Mouse (Mus musculus): ENCODE measurements around the gene Hspb1.

Hspb1 gene

DNA sequence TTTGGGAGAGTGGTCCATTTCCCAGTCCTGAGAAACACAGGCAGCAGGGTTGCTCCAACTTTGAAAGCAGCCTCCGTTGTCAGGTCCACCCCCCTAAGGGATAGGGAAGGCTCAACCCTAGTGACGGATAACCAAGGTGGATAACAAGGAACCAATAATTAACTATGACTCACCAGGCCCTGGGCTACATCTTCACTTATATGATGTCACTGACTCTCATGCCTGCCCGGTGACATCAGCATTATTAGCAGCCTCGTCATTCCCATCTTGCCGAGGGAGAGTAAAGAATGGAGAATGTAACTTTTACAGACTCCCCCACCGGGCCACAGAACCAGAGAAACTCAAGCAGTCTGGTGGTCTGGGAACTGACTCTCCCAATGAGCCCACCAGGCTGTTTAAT is 3.1 kb upstream of the Hspb1 start:
- in situ Hi-C loops (cut with MboI, MseI) = no loop called here

DNA sequence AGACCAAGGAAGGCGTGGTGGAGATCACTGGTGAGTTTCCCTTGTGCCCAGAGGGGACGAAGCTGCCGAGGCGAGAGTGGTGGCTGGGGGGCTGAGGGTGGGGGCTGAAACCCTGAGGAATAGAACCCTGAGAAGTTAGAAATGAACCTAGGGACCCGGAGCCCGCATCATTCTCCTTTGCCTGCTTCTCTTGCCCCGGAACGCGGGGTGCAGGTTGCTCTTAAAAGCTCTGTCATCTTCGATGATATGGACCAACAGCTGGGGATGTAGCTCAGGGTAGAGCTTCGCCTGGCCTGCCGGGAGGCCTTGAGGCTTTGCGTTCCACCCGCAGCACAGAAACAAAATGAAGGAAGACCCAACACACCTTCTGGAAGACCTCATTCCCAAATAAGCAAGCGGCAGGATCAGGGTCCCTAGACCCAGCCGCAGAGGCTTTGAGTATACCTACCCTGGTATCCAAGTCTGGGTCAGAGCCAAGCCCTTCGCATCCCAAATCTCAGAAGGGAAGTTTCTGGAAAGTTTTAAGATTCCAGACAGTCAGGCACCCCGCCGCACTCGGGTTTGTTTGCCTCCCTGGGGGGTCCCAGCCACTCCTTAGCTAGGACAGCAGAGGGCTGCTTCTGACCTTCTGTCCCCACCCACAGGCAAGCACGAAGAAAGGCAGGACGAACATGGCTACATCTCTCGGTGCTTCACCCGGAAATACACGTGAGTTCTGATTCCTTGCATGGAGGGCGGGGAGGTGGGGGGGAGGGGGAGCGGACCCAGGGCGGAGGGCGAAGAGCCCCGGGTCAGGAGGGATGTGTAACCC is 891 bp downstream of the Hspb1 start:
- in situ Hi-C loops (cut with MboI, MseI) = no loop called here

DNA sequence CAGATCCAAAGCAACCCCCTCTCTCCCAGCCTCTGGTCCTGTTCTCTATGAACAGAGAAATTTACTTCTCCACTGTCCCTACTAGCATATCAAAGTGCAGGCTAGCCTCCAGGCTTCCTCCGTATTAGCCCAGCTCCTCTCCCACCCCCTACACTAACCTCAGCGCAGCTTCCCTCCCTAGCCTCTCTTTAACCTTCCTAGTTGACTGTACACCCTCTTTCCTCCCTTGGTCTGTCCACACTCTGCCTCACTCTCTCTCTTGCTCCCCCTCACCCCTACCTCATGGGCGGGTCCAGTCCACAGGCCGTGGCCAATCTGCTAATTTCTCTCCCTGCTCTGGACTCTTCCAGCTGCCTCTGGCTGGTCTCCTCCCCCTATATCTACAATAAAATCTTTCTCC is 2.6 kb downstream of the Hspb1 start:
- in situ Hi-C loops (cut with MboI, MseI) = no loop called here

DNA sequence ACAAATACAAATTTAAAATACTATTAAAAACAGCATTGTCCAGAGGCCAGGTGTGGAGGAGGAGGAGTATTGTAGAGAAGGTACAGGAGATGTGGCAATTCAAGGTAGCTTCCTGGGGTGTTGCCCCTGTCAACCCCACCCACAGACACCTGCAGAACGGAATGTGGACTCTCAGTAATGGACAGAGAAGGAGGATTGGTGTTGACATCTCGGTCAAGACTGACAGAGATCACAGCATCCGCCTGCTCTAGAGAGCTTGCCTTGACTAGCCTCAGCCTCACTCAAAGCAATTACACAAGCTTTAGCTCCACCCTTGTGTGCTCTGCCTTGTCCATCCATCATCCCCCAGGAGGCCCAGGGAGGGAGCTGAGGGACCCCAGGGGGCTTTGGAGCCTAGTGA is 3.2 kb downstream of the Hspb1 start:
- in situ Hi-C loops (cut with MboI, MseI) = no loop called here

DNA sequence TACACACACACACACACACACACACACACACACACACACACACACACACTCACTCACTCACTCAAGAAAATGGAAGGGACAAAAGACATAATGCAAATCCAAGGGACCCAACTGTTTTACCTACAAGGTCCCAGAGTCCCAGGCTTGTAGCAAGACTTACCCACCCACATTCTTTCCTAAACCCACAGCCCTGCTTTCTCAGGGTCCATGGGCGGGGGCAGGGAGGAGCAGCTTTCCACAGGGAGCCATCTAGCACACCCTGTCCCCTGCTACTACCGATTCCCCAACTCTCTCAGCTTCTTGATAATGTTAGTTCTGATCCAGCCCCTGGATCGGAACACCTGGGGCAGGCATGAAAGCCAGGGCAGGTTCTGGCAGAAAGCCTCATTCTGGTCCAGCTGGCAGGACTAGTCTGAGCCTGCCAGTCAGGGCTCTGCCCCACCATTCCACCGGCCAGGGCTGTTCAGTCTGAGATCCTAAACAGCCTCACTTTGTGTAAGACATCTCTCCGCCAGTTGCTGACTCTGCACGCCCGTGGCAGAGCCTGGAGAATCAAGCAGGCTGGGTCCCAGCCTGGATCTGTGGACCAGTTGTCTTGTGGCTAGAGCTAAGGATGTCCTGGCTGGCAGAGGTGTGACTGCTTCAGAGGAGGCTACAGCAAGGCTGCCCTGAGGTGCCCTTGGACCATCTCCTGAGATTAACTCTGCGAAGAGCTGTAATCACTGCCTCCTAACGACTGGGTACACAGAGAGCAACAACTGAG is 5.1 kb downstream of the Hspb1 start:
- in situ Hi-C loops (cut with MboI, MseI) = no loop called here

DNA sequence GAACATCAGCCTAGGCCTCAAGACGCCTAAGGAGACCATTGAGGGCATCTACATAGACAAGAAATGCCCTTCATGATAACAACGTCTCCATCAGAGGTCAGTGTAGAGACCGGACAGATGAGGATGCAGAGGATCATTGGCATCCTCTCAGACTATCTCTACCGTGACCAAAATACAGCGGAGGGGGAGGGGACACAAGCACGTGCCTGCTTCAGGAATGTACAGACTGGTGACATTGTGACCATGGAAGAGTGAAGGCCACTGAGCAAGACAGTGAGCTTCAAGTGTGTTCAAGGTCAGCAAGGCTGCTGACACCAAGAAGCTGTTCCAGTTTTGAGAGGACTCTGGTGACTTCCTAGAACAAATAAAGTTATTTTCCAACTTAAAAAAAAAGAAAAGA is 7.2 kb downstream of the Hspb1 start:
- in situ Hi-C loops (cut with MboI, MseI) = no loop called here

DNA sequence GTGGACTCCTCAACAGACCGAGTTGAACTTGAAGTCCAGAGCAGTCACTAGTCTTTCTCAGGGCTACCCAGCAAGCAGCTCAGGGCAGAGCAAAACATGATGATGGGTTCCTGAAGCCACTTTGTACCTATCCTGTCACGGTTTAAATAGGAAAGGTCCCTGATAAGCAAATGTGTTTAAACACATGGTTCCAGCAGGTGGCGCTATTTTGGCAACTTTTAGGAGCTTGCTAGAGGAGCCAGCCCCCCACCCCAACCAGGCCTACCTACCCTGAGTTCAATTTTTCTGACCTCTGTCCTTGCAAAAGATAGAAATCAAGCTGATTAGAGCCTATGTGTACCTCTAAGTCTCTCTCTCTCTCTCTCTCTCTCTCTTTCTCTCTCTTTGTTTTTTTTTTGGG is 10.3 kb downstream of the Hspb1 start:
- in situ Hi-C loops (cut with MboI, MseI) = no loop called here

DNA sequence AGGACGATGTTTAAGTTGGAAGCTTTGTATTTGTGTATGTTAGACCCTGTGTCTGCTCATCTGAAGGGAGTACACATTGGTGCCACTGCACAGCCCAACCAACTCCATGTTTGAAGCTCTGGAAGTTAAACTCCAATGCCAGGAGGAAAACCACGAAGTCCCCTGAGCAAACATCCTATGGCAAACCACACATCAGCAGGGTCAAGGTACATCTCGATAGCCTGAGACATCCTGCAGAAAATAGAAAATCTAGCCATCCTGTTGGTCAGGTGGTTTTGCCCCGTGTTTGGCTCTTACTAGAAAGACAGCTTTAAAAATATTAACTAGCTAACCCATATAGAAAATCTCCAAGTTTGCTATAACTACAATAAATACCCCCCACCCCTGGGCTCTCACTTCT is 11.3 kb downstream of the Hspb1 start:
- in situ Hi-C loops (cut with MboI, MseI) = no loop called here

DNA sequence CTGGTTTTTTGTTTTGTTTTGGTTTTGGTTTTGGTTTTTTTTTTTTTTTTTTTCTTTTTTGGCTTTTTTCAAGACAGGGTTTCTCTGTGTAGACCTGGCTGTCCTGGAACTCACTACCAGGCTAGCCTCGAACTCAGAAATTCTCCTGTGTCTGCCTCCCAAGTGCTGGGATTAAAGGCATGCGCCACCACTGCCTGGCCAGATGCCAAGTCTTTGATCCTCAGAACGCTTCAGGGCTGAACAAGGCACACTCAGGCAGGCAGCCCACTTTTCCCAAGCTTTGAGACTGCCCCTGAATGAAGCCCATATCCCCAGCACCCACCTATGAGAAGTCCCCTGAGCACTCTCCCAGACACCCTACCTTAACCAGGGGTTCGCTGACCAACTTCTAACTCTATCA is 12.1 kb downstream of the Hspb1 start:
- in situ Hi-C loops (cut with MboI, MseI) = loop anchor here in 1 of 2 experiments (5.0 kb wide), 1 partner anchor 1113 kb away; no protein-coding TSS in a partner anchor

DNA sequence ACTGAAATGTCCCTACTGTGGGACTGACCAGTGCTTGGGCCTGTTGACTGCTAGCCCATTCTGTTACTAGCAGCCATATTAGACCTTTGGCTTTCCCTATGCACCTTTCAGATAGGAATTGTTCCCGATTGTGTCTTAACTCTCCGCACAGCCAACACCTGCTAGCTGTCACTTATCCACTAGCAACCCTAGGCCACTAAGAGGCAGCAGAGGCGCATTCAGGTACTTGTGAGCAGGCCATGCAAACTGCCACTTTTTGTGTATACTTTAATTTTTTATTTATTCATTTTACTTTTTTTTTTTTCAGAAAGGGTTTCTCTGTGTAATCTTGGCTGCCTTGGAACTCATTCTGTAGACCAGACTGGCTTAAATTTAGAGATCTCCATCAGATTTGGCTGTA is 13.0 kb downstream of the Hspb1 start:
- in situ Hi-C loops (cut with MboI, MseI) = loop anchor here in 1 of 2 experiments (5.0 kb wide), 1 partner anchor 1113 kb away; no protein-coding TSS in a partner anchor

DNA sequence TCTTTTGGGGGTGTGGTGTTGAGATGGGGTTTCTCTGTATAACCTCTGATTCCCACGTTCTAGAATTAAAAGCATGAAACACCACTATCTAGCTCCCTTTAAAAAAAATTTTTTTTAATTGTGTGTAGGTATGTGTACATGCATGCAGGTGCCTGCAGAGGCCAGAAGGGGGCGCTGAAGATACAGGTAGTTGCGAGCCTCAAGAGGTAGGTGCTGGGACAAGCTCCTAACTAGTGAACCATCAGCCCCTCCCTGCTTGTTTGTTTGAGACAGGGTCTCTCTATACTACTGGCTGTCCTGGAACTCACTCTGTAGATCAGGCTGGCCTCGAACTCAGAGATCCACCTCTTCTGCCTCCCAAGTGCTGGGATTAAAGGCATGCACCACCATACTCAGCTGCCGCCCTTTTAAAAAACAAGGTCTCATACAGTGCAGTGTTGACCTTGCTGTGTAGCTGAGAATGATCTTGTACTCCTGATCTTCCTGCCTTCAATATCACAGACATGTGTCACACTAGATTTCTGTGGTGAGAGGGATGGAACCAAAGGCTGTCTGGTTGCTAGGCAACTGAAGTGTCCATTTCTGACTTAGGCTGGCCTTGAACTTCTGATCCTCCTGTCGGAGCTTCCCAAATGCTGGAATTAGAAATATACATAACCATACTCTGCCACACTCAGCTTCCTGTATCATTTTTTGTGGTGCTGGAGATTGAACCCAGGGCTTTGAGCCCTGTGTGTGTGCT is 13.8 kb downstream of the Hspb1 start:
- in situ Hi-C loops (cut with MboI, MseI) = loop anchor here in 1 of 2 experiments (5.0 kb wide), 1 partner anchor 1114 kb away; no protein-coding TSS in a partner anchor

DNA sequence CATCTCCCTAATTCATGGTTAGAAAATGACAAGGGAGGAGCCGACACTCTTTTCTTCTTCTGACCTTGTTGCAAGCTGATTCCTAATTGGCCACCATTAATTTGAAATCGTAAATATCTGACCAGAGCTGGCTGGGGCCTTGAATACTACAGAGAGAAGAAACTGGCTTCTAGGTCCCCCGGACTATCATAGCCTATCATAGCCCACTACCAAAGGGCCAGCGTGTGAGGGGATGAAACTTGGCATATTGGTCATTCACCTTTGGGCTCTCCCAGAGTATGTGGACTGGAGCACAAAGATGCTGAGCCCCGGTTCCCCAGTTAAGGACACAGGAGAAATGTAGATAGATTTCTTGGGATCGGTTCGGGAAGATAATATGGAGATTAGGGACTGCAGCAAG is 15.3 kb downstream of the Hspb1 start:
- in situ Hi-C loops (cut with MboI, MseI) = loop anchor here in 1 of 2 experiments (5.0 kb wide), 1 partner anchor 1116 kb away; no protein-coding TSS in a partner anchor

DNA sequence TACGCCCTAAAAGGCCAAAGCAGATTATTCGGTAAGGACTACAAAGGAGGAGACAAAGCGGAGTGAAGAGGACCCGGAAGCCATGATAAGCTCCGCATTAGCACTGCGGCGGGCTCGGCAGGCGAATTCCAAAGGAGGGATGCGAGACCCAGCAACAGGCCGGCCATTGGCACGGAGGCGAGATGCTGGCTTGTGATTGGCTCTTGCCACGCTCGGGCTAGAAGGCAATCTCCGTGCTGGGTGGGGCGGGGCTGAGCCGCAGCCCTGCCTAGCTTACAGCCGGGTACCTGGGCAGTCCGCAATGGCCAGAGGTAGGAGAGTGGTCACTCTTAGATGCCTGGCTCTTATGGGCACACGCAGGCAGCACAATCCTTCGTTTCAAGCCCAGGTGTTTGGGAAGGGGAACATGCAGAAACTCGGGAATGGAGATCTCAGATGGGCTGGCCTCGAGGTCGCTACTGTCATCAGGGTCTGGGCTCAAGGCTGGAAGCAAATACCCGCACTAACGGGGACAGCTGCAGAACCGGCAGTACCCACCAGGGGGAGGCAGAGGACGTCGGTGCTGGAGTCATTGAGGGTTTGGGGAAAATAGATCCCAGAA is 15.9 kb downstream of the Hspb1 start:
- in situ Hi-C loops (cut with MboI, MseI) = loop anchor here in 1 of 2 experiments (5.0 kb wide), 1 partner anchor 1116 kb away; no protein-coding TSS in a partner anchor

DNA sequence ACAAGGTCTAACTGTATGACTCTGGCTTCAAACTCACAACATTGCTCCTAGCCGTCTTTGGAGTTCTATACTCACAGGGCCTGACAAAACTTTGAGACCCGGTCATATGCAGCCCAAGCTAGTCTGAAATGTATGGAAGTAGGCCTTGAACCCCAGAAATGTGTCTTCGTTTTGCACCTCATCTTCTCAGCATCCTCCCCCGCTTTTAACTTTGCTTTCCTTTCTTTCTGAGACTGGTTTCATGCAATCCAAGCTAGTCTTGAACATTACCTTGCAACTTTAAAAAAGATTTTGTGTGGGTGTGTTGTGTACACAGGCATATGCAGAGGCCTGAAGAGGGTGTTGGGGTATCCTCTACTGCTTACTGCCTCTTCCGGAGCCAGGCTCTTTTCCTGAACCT is 16.5 kb downstream of the Hspb1 start:
- in situ Hi-C loops (cut with MboI, MseI) = loop anchor here in 1 of 2 experiments (5.0 kb wide), 1 partner anchor 1117 kb away; no protein-coding TSS in a partner anchor

DNA sequence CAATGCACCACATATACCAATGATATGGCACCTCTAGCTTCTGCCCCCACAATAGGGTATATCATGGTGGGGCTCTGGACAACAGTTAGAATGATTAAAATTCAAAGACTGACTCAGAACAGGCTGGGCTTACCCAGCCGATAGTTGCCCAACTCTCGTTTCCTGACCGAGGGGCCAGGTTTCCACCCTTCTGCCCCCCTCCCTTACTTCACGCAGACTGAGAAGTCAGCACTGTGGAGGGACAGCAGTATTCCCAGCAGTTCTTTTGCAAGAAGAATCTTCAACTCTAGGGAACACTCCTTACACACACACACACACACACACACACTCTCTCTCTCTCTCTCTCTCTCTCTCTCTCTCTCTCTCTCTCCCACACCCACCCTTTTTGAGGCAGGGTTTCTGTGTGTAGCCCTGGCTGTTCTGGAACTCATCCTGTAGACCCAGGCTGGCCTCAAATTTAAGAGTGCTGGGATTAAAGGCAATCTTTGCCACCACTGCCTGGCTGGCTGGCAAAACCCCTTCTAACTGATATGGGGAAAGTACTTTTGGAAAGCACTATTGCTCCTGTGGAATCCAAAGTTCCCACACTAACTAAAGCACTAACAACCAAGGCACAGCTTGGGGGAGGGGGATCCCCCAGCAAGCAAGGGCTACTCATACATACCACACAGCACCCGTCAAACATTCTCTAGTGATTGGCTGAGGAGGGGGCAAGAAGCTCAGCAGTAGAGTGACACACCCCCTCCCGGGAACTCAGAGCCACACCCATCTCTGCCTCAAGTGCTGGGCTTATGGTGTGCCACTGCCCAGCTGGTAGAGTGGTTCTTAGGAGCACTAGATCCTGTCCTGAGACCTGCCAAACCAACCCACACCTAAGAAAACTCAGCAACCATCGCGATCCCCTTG is 17.9 kb downstream of the Hspb1 start:
- in situ Hi-C loops (cut with MboI, MseI) = no loop called here

DNA sequence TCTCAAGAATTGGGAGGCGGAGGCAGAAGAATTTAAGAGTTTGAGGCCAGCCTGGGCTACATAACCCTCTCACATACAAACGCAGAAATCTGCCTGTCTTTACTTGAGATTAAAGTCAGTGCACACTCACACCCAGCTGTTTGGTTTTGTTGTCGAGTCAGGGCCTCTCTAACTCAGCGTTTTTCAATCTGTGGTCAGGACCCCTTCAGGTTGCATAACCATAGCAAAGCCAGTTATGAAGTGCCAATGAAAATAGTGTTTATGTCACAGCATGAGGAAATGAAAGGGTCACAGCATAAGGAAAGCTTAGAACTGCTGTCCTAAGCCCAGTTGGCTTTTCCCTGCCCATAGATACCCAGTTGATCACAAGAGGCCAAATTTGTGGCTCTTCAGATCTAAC is 19.1 kb downstream of the Hspb1 start:
- in situ Hi-C loops (cut with MboI, MseI) = no loop called here

DNA sequence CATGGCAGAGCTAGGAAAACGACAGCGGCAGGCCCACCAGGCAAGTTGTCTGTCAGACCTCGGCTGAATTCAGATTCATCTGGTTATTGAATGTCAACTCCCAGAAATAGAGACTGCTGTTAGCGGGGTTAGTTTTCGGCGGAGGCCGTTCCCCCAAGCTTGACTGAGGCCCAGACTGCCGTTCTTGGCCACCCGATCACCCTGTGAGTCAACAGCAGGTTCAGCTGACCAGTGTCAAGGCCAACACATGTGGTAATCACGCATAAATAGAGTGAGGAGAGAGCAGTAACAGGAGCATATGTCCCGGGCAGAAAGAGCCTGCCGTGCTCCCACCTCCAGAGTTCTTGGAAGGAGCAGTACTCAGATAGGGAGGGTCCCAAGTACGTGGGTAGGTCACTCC is 19.5 kb downstream of the Hspb1 start:
- in situ Hi-C loops (cut with MboI, MseI) = no loop called here

DNA sequence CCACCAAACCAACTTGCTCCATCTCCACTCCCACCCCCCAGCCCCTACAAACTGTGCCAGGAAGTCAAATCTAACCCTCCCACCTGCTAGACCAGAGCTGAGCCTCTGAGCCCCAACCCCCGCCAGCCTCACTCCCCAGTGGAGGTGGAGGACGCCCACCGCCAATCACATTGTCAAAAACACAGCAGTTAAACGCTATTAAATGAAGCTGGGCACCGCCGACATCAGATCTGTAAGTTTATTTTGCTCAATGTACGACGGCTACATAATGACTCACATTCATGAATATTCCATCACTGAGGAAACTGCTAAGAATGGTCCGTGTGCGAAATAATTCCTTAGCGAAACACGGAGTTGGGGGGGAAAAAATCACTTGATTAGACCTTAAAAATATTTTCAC is 20.5 kb downstream of the Hspb1 start:
- in situ Hi-C loops (cut with MboI, MseI) = no loop called here

DNA sequence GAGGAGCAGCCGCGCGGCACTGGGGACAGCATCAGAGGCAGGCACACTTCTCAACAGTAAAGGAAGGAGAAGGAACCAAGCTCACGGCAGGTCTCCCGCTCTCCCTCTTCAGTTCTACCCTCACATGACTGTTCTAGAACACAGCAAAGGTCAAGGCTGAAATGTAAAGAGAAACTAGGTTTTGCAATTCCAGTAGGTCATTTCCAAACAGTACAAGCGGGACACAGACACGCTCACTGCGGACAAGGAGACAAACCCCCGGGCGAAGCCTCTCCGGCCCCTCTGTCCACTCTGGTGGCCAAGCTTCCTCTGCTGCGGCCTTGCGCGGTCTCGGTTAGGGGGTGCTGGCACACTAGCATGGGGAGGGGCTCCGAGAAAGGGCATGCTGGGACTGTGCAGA is 21.3 kb downstream of the Hspb1 start:
- in situ Hi-C loops (cut with MboI, MseI) = no loop called here

DNA sequence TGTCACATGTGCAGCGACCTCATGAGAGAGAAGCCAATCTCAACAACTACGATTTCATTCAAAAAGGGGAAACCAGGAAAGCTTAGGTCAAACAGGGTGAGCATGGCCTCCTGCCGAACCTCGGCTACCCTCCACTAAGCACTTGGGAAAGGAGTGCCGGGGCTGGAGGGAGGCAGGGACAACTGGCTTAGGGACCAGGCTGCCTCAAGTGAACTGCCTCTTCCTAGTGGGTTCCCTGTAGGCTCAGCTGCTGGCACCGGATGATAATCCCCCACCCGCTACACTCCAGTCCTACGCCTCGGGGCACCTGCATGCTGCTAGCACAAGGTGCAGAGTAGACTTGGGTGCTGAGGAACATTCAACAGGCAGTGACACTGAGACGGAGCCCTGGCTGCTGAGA is 21.9 kb downstream of the Hspb1 start:
- in situ Hi-C loops (cut with MboI, MseI) = no loop called here
